Mouse (Mus musculus): ENCODE measurements around the gene Adnp. TPM values are rescaled to one million over a fixed set of nuclear protein-coding genes. Genes with fewer than 3 reads are reported as not detected.

Gene Adnp
- polyA plus RNA-seq, 1 experiment from 2014 or later = 3.4 TPM

DNA sequence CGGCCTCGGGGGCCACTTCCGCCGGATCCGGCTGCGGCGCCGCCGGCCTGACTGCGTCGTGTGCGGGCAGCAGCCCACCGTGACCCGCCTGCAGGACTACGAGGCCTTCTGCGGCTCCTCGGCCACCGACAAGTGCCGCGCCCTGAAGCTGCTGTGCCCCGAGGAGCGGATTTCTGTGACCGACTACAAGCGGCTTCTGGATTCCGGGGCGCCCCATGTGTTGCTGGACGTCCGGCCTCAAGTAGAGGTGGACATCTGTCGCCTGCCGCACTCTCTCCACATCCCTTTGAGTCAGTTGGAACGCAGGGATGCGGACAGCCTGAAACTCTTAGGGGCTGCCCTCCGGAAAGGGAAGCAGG is 24.5 kb upstream of the Adnp start:
- H3K27me3 ChIP-seq (replicated peaks; ENCODE audit: insufficient read depth, low read length) = no peaks in the 10 kb centered on the region
- H3K4me3 ChIP-seq (ENCODE audit: low read depth, low read length) = peak overlapping the region; percentile 92
- no peaks in the 10 kb centered on the region for H3K9me3 ChIP-seq (ENCODE audit: low read length)
- TF ChIP-seq EP300 (IDR thresholded peaks at IDR 0.05) (no peak), CTCF (IDR thresholded peaks at IDR 0.05) (no peak)
- H3K4me2 ChIP-seq (replicated peaks; ENCODE audit: low read depth, low read length) = peak overlapping the region; percentile 98
- H3K9ac ChIP-seq (replicated peaks; ENCODE audit: low read depth) = peak overlapping the region; percentile 90
- WGBS = 50% methylated on average over 33 of the region's 33 CpGs
- no peak overlapping the region for H3K27ac ChIP-seq (ENCODE audit: low read length)
- H3K4me1 ChIP-seq (ENCODE audit: insufficient read depth, low read depth, low read length) = peaks cover 12% of the 10 kb centered on the region; the same call in 1 of the 2 replicates
- H3K36me3 ChIP-seq (ENCODE audit: insufficient read depth, low read length) = no peaks in the 10 kb centered on the region; the same call in 1 of the 2 replicates
- ATAC-seq (no peak), DNase-seq (ENCODE audit: low spot score) (no peak)

DNA sequence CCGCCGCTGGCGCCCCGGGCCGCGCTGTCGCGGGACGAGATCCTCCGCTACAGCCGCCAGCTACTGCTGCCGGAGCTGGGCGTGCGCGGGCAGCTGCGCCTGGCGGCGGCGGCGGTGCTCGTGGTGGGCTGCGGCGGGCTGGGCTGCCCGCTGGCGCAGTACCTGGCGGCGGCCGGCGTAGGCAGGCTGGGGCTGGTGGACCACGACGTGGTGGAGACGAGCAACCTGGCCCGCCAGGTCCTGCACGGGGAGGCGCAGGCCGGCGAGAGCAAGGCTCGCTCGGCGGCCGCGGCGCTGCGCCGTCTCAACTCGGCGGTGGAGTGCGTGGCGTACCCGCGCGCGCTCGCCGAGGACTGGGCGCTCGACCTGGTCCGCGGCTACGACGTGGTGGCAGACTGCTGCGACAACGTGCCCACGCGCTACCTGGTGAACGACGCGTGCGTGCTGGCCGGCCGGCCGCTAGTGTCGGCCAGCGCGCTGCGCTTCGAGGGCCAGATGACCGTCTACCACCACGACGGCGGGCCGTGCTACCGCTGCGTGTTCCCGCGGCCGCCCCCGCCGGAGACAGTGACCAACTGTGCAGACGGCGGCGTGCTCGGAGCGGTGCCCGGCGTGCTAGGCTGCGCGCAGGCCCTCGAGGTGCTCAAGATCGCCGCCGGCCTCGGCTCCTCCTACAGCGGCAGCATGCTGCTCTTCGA is 24.0 kb upstream of the Adnp start:
- WGBS = 3% methylated on average over 89 of the region's 105 CpGs
- Histone ChIP-seq H3K9me3 (ENCODE audit: low read length) (no peaks in the 10 kb centered on the region), H3K27me3 (replicated peaks; ENCODE audit: insufficient read depth, low read length) (no peaks in the 10 kb centered on the region), H3K9ac (replicated peaks; ENCODE audit: low read depth) (peak overlapping the region; percentile 90), H3K4me2 (replicated peaks; ENCODE audit: low read depth, low read length) (peak overlapping the region; percentile 98), H3K36me3 (ENCODE audit: insufficient read depth, low read length) (peaks cover 5% of the 10 kb centered on the region; the same call in 1 of the 2 replicates), H3K27ac (ENCODE audit: low read length) (peak overlapping the region; percentile 94), H3K4me3 (ENCODE audit: low read depth, low read length) (peak overlapping the region; percentile 92), H3K4me1 (ENCODE audit: insufficient read depth, low read depth, low read length) (peaks cover 12% of the 10 kb centered on the region; the same call in 1 of the 2 replicates)
- TF ChIP-seq EP300 (IDR thresholded peaks at IDR 0.05) (no peak), CTCF (IDR thresholded peaks at IDR 0.05) (no peak)
- peak; percentile 67 for ATAC-seq
- DNase-seq (ENCODE audit: low spot score) = peak; percentile 10

DNA sequence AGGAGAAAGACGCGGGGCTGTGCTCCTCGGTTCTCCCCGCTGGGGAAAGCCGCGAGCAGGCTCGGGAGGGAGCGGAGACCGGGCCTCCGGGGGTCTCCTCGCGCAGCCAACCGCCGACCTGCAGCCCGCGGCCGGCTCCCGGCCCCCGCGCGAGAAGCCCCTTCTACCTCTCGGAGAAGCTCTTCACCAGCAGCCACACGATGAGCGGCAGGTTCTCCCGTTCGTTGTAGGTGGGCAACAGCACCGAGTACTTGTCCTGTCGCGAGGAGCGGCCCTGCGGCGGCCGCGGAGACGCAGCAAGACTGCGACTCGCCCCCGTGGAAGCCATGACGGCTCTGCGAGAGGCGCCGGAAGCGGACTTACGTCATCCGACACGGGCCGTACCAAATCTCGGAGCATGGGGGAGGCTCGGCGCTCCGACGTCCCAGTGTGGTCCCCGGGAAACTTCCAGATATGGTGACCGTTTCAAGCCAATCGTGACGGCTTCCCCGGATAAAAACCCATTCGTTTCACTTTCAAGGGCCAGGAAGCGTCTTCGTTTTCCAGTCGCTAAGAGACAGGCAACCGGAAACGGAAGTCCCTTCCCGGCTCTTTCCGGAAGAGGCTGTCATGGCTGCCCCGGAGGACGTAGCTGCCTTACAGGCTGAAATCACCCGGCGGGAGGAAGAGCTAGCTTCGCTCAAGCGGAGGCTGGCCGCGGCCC is 23.3 kb upstream of the Adnp start, which contains the start of the genes Gm20716, Dpm1 and Mocs3:
Gene Gm20716, minus strand, starts transcription at position 339 of the 703 bp plus-strand sequence.
Gene Dpm1, minus strand, starts transcription at position 566 of the 703 bp plus-strand sequence.
Gene Mocs3, plus strand, starts transcription at position 597 of the 703 bp plus-strand sequence.
- Histone ChIP-seq H3K4me2 (replicated peaks; ENCODE audit: low read depth, low read length) (peak within 1 kb of the TSS; percentile 98), H3K27ac (ENCODE audit: low read length) (peak within 1 kb of the TSS; percentile 94), H3K27me3 (replicated peaks; ENCODE audit: insufficient read depth, low read length) (no peaks in the 10 kb centered on the region), H3K36me3 (ENCODE audit: insufficient read depth, low read length) (peaks cover 12% of the 10 kb centered on the region), H3K9me3 (ENCODE audit: low read length) (no peaks in the 10 kb centered on the region), H3K9ac (replicated peaks; ENCODE audit: low read depth) (peak within 1 kb of the TSS; percentile 90), H3K4me3 (ENCODE audit: low read depth, low read length) (peak within 1 kb of the TSS; percentile 92), H3K4me1 (ENCODE audit: insufficient read depth, low read depth, low read length) (peaks cover 12% of the 10 kb centered on the region; the same call in 1 of the 2 replicates)
- DNase-seq (ENCODE audit: low spot score) = peak; percentile 95
- TF ChIP-seq EP300 (IDR thresholded peaks at IDR 0.05) = peak; percentile 46; the same call in 1 of the 2 replicates
- TF ChIP-seq CTCF (IDR thresholded peaks at IDR 0.05) = no peak
- under 1% methylated on average over 70 of the region's 73 CpGs for WGBS
- ATAC-seq = peak; percentile 90

DNA sequence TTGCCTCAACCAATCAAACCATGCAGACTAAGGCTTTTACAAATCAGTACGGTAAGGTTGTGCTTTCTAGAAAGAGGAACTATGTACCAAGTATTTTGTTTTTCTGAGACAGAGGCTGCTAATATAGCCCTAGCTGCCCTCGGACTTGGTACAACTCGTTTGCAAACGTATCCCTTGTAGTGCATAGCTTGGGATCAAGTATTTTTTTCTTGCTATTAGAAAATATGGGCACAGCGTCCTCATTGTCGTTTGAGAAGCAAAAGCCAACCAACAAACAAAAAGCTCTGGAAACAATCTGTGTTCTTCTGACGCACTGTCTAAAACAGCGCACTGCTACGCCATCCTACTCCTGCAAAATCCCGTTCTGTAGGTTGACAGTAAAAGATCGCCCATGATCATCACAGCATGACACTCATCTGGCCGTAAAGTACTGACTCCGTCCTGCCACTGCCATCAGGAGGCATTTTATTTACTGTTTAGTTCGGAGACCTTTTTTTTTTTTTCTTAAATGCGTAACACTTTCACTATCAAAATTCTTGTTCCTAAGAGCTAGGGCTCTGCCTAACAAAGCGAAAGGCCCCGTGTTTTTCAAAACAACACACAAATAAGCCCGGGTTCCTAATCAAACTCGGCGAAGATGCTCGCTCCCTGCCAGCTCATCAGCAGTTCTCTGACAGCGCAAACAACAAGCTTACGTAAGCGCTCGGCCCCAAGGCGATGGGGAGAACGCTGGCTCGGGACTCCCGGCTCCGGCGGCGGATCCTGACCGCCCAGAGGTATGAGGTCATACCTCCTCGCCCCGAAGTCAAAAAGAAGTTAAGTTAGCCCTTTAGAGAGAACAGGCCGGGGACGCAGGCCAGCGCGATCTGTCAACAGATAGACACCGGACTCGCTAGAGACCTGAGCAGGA is 22.5 kb upstream of the Adnp start:
- ATAC-seq (peak; percentile 13), DNase-seq (ENCODE audit: low spot score) (peak; percentile 62)
- peaks cover 19% of the 10 kb centered on the region for H3K36me3 ChIP-seq (ENCODE audit: insufficient read depth, low read length)
- H3K4me1 ChIP-seq (ENCODE audit: insufficient read depth, low read depth, low read length) = peaks cover 12% of the 10 kb centered on the region; the same call in 1 of the 2 replicates
- 17% methylated on average over 39 of the region's 41 CpGs for WGBS
- no peaks in the 10 kb centered on the region for H3K9me3 ChIP-seq (ENCODE audit: low read length)
- no peaks in the 10 kb centered on the region for H3K27me3 ChIP-seq (replicated peaks; ENCODE audit: insufficient read depth, low read length)
- peak overlapping the region; percentile 90 for H3K9ac ChIP-seq (replicated peaks; ENCODE audit: low read depth)
- H3K27ac ChIP-seq (ENCODE audit: low read length) = peak overlapping the region; percentile 94
- peak overlapping the region; percentile 92 for H3K4me3 ChIP-seq (ENCODE audit: low read depth, low read length)
- peak overlapping the region; percentile 98 for H3K4me2 ChIP-seq (replicated peaks; ENCODE audit: low read depth, low read length)
- no peak for TF ChIP-seq CTCF (IDR thresholded peaks at IDR 0.05)
- no peak for TF ChIP-seq EP300 (IDR thresholded peaks at IDR 0.05)

DNA sequence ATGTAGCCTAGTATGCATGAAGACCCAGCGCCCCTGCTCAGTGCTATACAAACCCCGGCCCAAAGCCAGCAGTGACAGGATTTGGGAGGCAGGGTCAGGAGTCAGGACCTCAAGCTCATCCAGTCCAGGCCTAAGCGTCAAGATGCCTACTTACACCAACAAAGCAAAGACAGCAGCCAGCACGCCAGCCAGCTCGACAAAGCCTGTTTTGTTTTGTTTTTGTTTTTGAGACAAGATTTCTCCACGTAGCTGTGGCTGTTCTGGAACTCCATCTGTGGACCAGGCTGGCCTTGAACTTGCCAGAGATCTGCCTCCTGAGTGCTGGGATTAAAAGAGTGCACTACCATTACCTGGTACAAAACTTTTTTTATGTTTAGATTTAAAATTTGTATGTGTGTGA is 16.4 kb upstream of the Adnp start:
- DNase-seq (ENCODE audit: low spot score) (no peak), ATAC-seq (no peak)
- Histone ChIP-seq H3K4me1 (ENCODE audit: insufficient read depth, low read depth, low read length) (no peaks in the 10 kb centered on the region), H3K4me2 (replicated peaks; ENCODE audit: low read depth, low read length) (no peak overlapping the region), H3K27ac (ENCODE audit: low read length) (no peak overlapping the region), H3K36me3 (ENCODE audit: insufficient read depth, low read length) (peaks cover 46% of the 10 kb centered on the region), H3K9me3 (ENCODE audit: low read length) (no peaks in the 10 kb centered on the region), H3K27me3 (replicated peaks; ENCODE audit: insufficient read depth, low read length) (no peaks in the 10 kb centered on the region), H3K9ac (replicated peaks; ENCODE audit: low read depth) (no peak overlapping the region), H3K4me3 (ENCODE audit: low read depth, low read length) (no peak overlapping the region)
- TF ChIP-seq CTCF (IDR thresholded peaks at IDR 0.05) (no peak), EP300 (IDR thresholded peaks at IDR 0.05) (no peak)
- WGBS = 88% methylated on average over 6 of the region's 6 CpGs
